Mouse (Mus musculus) brain, embryonic 14.5 days (tissue): ENCODE measurements around the gene Krt79. TPM values are rescaled to one million over a fixed set of nuclear protein-coding genes. Genes with fewer than 3 reads are reported as not detected.

Experiments
- DNase-seq: peaks from one replicate; pipeline ENCODE4 v3.0.0-alpha.2; 2011; ENCODE audit warnings: low read depth
- CTCF ChIP-seq: fragments of 200-500 bp; IDR thresholded peaks from 2 replicates; pipeline ENCODE4 v1.5.1; 2012; ENCODE audit warnings: inconsistent platforms, mild to moderate bottlenecking, moderate library complexity, borderline replicate concordance; ENCODE audit not compliant: insufficient read depth, insufficient read length; ENCODE audit errors: extremely low read depth
- POLR2A ChIP-seq: fragments of 200-500 bp; IDR thresholded peaks from 2 replicates; pipeline ENCODE4 v1.6.1; 2012; ENCODE audit warnings: mild to moderate bottlenecking, inconsistent platforms, borderline replicate concordance; ENCODE audit not compliant: poor library complexity, insufficient read depth, insufficient read length, severe bottlenecking; ENCODE audit errors: extremely low read depth
- polyA plus RNA-seq: library from polyadenylated mRNA; depleted of rRNA; stranded (reverse); fragments of >200 nt; gene quantifications from 2 replicates; pipeline ENCODE4 v1.2.3, GENCODE M21; 2012

Krt79 gene
- polyA plus RNA-seq, 1 experiment = 0.23 TPM

DNA sequence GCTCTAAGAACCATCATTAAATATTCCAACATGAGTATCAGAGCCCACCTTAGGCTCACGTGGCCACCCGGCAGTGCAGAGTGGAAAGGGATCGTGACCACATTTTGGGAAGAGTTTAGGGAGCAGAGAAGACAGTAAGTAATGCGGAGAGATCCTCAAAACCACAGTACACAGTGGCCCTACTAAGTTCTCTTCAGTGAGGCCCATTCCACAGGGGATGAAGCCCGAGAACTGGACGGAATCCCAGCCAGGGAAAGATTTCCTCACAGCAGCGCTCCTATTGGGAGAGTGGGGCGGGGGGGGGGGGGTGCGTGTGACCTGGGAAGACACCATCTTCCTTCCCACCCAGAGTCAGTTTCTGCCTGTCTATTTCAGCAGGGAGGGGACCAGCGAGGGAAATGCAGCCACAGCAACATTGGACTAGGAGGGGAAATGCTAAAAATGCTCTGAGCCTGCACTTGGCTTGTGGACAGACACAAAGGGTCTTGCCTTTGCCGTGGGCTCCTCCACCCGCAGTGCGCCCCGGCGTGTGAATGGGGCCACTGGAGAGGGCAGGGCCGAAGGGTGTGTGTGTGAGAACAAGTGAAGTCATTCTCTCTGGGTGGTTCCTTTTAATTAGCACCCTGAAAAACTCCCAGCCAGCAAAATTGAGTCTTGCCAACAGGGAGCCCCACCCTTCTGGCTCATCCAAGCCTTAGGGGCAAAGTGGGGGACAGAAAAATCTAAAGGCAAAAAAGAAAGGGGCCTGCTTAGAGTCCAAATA, 34.1 kb upstream of the Krt79 start:
- TF ChIP-seq CTCF (no peak), POLR2A (no peak)
- DNase-seq = no peak

DNA sequence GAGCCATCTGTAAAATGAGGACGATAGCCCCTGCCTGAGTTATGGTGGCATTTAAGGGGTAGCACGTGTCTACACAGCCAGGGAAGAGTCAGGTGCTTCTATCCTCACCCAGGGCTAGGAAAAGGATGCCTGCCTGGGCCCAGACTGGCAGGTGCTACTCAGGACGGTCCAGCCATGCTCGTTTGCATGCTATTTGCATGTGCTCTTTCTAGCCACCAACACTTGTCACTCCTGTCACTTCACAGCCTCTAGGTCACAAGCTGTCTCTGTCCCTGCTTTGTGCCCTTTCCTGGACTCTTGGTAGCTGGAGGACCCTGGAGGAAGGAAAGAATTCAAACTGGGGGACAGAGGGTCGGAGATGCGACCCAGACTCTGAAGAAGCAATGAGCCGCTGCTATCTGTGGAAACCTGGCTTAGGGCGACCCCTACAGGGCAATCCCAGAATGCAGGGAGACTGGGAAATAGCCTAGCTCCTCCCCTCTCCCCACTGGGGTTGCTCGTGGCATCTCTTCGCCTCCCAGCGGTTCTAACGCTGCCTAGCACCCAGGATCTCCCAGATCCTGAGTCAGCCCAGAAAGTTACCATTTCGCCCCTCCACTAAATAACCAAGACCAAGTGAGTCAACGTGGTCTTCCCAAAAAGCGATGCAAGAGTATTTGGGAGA, 33.4 kb upstream of the Krt79 start:
- TF ChIP-seq CTCF (peak; percentile 99), POLR2A (no peak)
- peak; percentile 93 for DNase-seq

- TF ChIP-seq CTCF = peak; percentile 81
- TF ChIP-seq POLR2A = no peak
- peak; percentile 60 for DNase-seq
These were observed 30.4 kb upstream of the Krt79 start for GRCm38 (mm10) chr15:101970536-101970935.

DNA sequence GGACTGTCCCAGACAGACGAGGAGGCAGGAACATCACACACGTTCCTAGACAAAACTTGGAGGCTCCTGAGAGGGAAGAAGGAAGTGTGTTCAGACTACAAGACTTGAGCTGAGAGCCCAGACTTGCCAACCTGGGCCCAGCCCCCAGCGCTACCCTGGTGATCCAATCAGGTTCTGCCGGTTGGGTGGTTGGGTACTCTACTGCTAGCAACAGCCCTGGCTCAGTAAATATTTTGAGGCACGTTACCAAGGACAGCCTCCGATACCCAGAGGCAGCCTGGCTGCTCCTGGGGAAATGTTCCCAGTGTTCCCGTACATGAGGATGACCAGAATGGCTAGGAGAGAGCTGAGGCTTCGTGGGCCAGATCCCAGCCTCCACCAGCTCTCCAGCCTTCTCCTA, 26.7 kb upstream of the Krt79 start:
- TF ChIP-seq POLR2A (no peak), CTCF (no peak)

GRCm38 (mm10) chr15:101958891-101959290, 18.8 kb upstream of the Krt79 start:
- TF ChIP-seq CTCF (no peak), POLR2A (no peak)
- DNase-seq = peak; percentile 29

More for the DNA sequence above, 26.7 kb upstream of the Krt79 start:
- no peak for DNase-seq

DNA sequence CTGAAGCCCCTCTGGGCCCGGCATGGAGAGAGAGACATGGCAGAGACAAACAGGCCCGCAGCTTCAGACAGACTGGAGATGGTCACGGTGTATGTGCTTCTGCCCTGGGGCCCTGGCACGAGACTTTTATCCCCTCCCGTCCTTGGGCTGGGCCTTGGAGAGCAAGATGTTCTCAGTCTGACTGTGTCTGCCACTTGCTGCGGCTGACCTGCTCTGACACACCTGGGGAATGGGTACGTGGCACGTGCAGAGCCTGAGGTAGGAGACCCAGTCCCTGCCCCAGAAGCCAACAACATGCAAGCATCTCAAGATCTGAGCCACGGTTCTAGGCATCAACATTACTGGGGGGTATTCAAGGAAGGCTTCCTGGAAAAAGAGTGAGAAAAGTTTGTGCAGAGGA, 14.1 kb upstream of the Krt79 start, which contains the start of gene Krt78:
Gene Krt78 (minus strand): TSS at position 101 of the 400 bp plus-strand sequence.
- no peak for TF ChIP-seq POLR2A
- no peak for DNase-seq

DNA sequence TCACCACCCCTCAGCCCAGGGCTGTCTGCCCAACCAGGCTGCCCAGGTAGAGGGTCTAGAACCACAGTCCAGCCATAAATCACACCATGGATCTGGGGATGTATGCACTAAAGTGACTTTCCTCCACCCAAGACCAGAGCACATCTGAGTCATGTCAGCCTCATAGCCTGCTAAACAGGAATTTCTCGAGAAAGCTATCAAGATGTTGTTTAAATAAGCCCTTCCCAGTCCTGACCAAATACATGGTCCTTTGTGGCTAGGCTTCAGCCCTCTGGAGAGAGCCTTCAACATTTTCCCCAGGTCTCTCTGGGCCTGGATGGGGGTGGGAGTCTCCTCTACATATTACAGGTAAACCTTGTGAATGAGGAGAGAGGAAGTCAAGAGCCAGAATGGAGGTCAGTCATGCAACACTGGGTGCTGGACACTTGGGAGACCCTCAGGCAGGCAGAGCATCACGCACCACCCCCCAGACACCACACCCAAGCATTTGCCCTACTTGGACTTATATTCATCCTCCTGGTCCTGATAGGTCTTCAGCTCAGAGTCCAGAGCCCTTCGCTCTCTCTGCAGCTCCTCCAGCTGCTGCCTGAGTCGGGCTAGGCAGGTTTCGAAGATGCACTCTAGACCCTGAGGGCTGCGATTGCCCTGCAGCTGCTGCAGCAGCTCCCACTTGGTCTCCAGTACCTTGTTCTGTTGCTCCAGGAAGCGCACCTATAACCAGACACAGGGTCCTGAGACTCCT, 12.8 kb upstream of the Krt79 start:
- no peak for DNase-seq
- TF ChIP-seq CTCF (no peak), POLR2A (no peak)

GRCm38 (mm10) chr15:101945430-101945829, 5.3 kb upstream of the Krt79 start:
- peak; percentile 36 for DNase-seq
- TF ChIP-seq POLR2A = no peak
- TF ChIP-seq CTCF = no peak

GRCm38 (mm10) chr15:101941948-101942347, 1.8 kb upstream of the Krt79 start:
- DNase-seq = no peak
- TF ChIP-seq CTCF (no peak), POLR2A (no peak)

DNA sequence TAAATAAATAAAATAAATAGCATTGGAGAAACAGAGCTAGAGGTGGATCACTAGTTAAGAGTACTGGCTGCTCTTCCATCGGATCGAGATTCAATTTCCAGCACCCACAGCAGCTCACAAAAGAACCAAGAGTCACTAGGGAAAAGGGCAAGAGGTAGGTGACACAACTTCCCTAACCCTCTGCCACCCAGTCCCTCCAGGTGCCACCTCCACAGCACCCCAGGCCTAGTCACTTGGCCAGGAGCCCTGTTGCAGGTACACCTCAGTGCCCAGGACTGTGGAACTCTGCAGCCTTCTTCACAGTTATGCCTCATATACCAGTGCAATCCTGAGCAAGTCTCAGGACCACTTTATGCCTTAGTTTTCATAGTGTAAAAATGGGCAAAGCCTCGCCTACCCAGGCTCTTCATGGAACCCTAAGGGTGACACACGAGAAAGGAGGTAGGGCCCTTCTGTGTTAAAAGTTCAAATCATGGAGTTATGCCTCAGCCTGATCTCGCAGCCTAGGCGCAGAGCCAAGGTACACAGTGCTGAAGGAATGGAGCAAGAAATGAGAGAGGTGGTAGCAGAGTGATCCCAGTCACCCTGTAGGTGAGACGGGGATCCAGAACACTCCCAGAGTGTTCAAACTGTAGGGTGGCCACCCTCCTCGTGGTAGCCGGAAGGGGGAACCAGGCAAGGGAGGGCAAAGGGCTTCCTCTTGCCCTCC, 1.4 kb downstream of the Krt79 start:
- no peak for DNase-seq
- TF ChIP-seq POLR2A (no peak), CTCF (no peak)

DNA sequence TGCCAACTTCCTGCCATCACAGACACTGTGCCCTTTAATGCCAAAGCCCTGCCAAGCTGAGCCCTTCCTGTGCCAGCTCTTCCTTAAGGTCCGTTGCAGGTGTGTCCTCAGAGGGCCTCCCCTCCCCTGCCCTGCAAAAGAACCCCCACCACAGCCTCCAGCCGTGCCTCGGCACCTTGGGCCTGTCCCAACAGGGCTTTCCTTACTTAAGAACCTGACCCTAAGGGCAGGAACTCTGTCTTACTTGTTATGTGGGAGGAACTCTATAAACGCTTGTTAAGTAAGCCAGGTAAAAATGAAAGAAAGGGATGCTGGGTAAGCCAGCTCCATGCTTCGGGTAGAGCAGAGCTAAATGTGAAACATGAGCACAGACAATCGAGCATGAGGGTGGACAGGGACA, 7.1 kb downstream of the Krt79 start:
- DNase-seq = no peak
- no peak for TF ChIP-seq POLR2A
- no peak for TF ChIP-seq CTCF

DNA sequence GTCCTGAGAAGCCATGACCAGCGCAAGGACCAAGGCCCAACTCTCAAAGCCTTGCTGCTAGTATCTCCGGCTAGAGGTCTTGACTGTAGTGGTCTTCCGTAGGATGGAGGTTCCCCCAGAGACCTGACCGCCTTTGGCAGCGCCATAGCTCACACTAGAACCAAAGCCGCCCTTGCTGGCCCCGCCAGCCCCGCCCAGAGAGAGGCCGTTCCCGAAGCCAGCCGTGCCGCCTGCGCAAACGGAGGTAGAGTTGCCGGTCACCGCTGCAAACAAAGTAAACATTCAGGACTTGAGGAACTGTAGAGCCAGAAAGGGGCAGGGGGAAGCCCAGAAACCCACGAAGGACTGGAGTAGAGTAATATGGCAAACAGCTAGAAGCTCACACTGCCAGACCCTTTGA, 10.5 kb downstream of the Krt79 start:
- DNase-seq = peak; percentile 14
- TF ChIP-seq POLR2A = no peak
- TF ChIP-seq CTCF = no peak

DNA sequence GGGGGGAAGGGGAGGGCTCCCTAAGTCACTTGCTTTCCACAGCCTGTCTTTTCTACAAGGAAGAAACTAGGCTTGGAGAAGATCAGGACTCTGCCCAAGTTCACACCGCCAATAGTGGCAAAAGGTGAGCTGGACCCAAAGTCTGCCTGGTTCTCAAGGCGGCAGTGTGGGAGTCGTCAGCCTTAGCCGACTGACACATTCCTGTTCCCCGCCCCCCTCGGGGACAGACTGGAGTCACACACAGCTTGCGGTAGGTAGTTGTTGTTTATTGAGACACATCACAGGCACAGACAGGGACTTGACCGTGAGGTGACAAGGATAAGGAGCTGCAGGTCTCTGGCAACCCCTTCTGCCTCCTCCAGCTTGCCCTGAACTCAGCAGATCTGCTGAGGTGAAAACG, 11.0 kb downstream of the Krt79 start:
- TF ChIP-seq CTCF (no peak), POLR2A (no peak)
- no peak for DNase-seq
